Mouse (Mus musculus) heart, postnatal 0 days (tissue): ENCODE measurements around the gene Lrrc4.

ENCODE experiments used
- CTCF ChIP-seq: IDR thresholded peaks from 2 replicates; pipeline ENCODE4 v1.5.1; 2016; ENCODE audit warnings: antibody characterized with exemption, control low read depth, low read depth
- EP300 ChIP-seq: IDR thresholded peaks from 2 replicates; pipeline ENCODE4 v1.6.1; 2016; ENCODE audit warnings: antibody characterized with exemption, low read depth

DNA sequence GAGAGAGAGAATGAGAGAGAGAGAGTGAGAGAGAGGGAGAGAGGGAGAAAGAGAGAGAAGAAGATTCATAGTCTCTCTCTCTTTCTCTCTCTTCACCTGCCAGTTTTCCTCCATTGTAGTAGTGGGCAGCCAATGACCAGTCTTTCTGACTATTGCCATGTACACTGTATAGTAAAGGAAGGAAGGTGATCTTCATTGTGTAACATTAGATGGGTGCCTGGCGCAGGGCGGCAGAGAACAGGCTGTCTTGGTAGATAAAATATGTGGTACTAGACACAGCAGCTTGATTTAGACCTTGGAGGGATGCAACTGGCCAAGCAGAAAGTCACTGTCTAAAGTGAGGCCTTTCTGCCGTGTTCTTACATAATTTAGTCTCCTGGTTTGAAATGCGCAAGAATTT lies 216.7 kb downstream of the Lrrc4 start:
- TF ChIP-seq CTCF: no peak
- no peak for TF ChIP-seq EP300
